Mouse (Mus musculus) gastrocnemius, adult 18-20 months (tissue): ENCODE measurements around the gene Rnf217. TPM values are rescaled to one million over a fixed set of nuclear protein-coding genes. Genes with fewer than 3 reads are reported as not detected.

Experiments used
- DNase-seq: peaks from one replicate; pipeline ENCODE4 v3.0.0; 2021; ENCODE audit warnings: low spot score
- total RNA-seq, 2 experiments: library from RNA; stranded (reverse); gene quantifications; 2 replicates each; pipeline ENCODE4 v1.2.3; 2021

Rnf217 gene
- total RNA-seq, 2 experiments from 2014 or later: 7.5 to 8.5 TPM

- no peak for DNase-seq
Measured at GRCm38 (mm10) chr10:31501644-31502043, 107.3 kb downstream of the Rnf217 start.

GRCm38 (mm10) chr10:31496931-31497330 lies 112.1 kb downstream of the Rnf217 start:
- no peak for DNase-seq

GRCm38 (mm10) chr10:31495826-31496225 lies 113.2 kb downstream of the Rnf217 start:
- DNase-seq: no peak

- no peak for DNase-seq
Measured at GRCm38 (mm10) chr10:31494296-31494695, 114.7 kb downstream of the Rnf217 start.

- no peak for DNase-seq
Measured at GRCm38 (mm10) chr10:31467043-31467898, 141.7 kb downstream of the Rnf217 start.

GRCm38 (mm10) chr10:31465840-31466541 lies 143.0 kb downstream of the Rnf217 start:
- DNase-seq: no peak

DNA sequence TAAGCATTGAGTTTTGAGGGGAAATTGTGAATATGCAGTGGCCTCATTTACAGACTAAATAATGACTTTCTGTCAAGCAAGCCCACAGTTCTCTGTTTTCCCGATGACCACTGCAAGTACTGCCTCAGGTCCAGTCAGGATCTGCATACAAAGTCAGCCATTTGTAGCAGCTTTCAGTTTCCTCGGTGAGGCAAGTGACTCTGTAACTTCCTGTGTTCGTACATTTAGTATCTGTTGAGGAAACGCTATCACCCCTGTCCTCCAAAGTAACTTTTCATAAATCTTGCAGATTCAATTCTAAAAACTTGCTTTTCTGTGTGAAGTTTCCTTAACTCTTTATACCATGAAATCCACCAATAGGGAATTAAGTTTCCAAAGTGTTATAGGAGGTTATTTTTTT lies 143.6 kb downstream of the Rnf217 start:
- DNase-seq: no peak

DNA sequence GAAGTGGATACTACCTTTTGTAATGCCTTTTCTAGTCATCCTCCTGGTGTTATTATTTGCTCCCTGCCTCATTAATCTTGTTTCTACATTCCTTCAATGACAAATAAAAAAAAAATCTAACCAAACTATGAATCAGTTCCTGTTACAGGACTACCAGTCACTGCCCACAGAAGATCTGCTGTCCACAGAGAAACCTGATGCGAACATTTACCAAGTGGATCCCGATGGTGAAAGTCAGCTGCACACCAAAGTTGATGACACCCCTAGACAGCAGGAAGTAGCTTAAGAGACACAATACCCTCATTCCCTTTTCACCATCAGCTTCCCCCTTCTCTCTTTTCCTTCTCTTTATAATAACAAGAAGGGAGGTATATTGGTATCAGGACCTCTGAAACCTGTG lies 145.9 kb downstream of the Rnf217 start:
- DNase-seq: no peak

DNA sequence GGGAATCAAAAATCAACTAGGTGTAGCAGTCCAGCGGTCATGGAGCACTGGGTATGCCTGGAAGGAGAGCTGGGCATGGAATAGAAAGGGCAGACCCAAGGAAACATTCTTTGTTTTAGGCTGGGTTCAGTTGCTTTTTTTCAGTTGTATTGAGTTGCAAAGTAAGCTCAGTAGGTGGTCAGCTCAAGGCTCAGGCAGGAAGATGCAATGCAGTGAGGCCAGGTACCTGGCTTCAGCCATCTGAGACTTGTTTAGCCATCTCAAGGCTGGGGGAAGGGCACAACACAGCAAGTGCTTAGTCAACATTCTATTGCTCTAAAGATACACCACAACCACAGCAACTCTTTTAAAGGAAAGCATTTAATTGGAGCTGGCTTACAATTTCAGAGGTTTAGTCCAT lies 152.2 kb downstream of the Rnf217 start:
- no peak for DNase-seq

DNA sequence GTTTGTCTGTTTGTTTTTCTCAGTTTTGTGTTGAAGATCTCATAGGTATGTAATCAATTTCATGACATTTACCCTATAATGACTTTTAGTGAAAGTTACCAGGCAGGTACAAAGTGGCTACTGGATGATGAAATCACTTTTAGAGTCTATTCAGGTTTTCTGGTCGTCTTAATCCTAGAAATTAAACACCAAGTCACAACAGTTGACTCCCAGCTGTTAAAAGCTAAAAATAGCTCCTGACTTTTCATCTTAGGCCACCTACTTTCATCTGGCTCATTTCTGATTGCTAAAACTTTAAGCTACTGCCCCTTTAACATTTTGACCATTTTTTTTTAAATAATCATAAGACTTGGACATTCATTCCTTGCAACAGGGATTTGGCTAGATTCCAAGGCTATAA lies 161.9 kb downstream of the Rnf217 start:
- DNase-seq: no peak

DNA sequence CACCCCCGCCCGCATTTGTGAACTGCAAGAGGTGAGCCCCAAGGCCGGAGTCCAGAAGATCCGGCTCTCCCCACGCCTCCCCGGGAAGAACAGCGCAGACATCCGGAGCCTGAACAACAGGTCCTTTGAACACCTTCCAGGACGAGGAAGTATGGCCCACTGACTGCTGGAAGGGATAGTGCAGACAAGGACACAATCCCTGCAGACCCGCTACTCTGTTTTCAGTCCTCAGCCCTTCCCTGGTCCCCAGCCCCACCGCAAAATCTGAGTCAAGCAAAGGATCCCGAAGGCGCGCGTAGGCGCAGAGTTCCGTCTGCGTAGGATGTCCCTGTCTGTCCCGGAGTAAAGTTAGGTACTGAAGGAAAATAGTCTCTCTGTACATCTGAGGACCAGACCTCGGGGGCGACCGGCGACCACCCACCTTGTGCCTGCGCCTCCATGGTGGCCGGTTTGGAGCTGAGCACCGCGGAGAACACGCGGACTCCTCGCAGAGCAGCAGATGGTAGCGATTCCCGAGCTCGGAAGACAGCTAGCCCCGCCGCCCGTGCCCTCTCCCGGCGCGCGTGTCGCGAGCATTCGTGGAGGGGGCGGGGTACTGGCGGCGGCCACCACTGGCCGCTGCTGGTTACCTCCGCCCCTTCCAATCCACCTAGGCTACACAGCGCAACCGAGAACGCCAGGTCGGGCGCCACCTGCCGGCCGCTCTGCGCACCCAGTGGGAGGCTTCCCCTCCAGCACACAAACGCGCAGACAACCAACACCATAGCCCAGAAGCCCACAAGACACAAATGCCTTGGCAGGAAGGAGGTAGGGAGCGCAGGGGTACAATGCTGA lies 163.5 kb downstream of the Rnf217 start, which contains the start of gene Tpd52l1:
TSS of gene Tpd52l1 (minus strand) at position 668 of the 834 bp plus-strand sequence.
- DNase-seq: peak; percentile 87

DNA sequence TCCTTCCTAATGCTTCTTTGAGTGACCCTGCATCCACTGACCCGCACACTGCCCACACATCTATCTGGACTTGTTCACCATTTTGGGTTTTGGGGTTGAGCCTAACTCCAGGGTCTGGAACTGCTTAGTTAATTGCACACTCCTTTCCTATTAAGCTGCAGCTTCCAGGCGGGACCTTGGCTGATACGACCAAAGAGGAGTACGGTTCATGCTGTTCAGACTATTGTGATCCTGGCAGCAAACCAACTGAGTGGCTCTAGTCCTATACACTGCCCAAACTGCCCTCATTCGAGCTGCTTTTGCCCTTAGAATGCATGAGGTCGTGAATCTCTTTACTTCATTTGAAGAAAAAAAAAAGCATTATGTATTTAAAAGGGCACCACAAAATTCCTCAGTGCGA lies 164.8 kb downstream of the Rnf217 start:
- DNase-seq: no peak

Other genes starting within 250 kb of the Rnf217 start
- gene Tpd52l1, start 163.2 kb downstream of the Rnf217 start, total RNA-seq: 10 to 100 TPM; 34.1 to 40.9 TPM